Mouse (Mus musculus): ENCODE measurements at regions not wholly inside any gene's neighbourhood (a gene's known extent, or its start where the extent isn't known, plus 50 kb on each side); places are given as distances from the start of the nearest gene placed in this dataset.
A peak's percentile ranks its signal among the peaks of the same experiment; 100 is the strongest.

GRCm38 (mm10) chr13:47298010-47298409, 175.6 kb downstream of the Rnf144b start:
- no peak for DNase-seq (ENCODE audit: low spot score)

- DNase-seq (ENCODE audit: low spot score), result no peak
Observed at GRCm38 (mm10) chr13:47300486-47300885, 178.0 kb downstream of the Rnf144b start.

- no peak for DNase-seq (ENCODE audit: low spot score)
Observed at GRCm38 (mm10) chr13:47301070-47301469, 178.6 kb downstream of the Rnf144b start.

GRCm38 (mm10) chr13:47309492-47309891, 187.0 kb downstream of the Rnf144b start:
- DNase-seq (ENCODE audit: low spot score), result no peak

- no peak for DNase-seq (ENCODE audit: low spot score)
Observed at GRCm38 (mm10) chr13:47310751-47311202, 188.3 kb downstream of the Rnf144b start.

GRCm38 (mm10) chr13:47319549-47319948, 197.1 kb downstream of the Rnf144b start:
- no peak for DNase-seq (ENCODE audit: low spot score)

GRCm38 (mm10) chr13:47321876-47322275, 199.4 kb downstream of the Rnf144b start:
- DNase-seq (ENCODE audit: low spot score), result no peak

GRCm38 (mm10) chr13:47335996-47336684, 213.7 kb downstream of the Rnf144b start:
- no peak for DNase-seq (ENCODE audit: low spot score)

- no peak for DNase-seq (ENCODE audit: low spot score)
Observed at GRCm38 (mm10) chr13:47336865-47337441, 214.5 kb downstream of the Rnf144b start.

- DNase-seq (ENCODE audit: low spot score), result no peak
Observed at GRCm38 (mm10) chr13:47339411-47339810, 217.0 kb downstream of the Rnf144b start.

- no peak for DNase-seq (ENCODE audit: low spot score)
Observed at GRCm38 (mm10) chr13:47342361-47342760, 219.9 kb downstream of the Rnf144b start.

- no peak for DNase-seq (ENCODE audit: low spot score)
Observed at GRCm38 (mm10) chr13:47345576-47345975, 223.1 kb downstream of the Rnf144b start.

- DNase-seq (ENCODE audit: low spot score), result no peak
Observed at GRCm38 (mm10) chr13:47347835-47348234, 225.4 kb downstream of the Rnf144b start.

GRCm38 (mm10) chr13:47348517-47349145, 226.2 kb downstream of the Rnf144b start:
- DNase-seq (ENCODE audit: low spot score), result peak; percentile 47

GRCm38 (mm10) chr13:47354446-47354845, 232.0 kb downstream of the Rnf144b start:
- DNase-seq (ENCODE audit: low spot score), result no peak

GRCm38 (mm10) chr13:47355169-47355568, 232.7 kb downstream of the Rnf144b start:
- DNase-seq (ENCODE audit: low spot score), result no peak

GRCm38 (mm10) chr13:47358986-47359385, 236.5 kb downstream of the Rnf144b start:
- DNase-seq (ENCODE audit: low spot score), result no peak

- no peak for DNase-seq (ENCODE audit: low spot score)
Observed at GRCm38 (mm10) chr13:47365776-47366175, 243.3 kb downstream of the Rnf144b start.

- no peak for DNase-seq (ENCODE audit: low spot score)
Observed at GRCm38 (mm10) chr13:47368041-47368823, 245.8 kb downstream of the Rnf144b start.

GRCm38 (mm10) chr13:47374583-47374982, 252.1 kb downstream of the Rnf144b start:
- DNase-seq (ENCODE audit: low spot score), result no peak

- DNase-seq (ENCODE audit: low spot score), result no peak
Observed at GRCm38 (mm10) chr13:47391023-47391422, 268.6 kb downstream of the Rnf144b start.

- DNase-seq (ENCODE audit: low spot score), result no peak
Observed at GRCm38 (mm10) chr13:47397726-47398350, 275.4 kb downstream of the Rnf144b start.
